Mouse (Mus musculus): ENCODE data around the gene Cnn2. TPM values are rescaled to one million over a fixed set of nuclear protein-coding genes. Genes with fewer than 3 reads are reported as not detected.
A peak's percentile ranks its signal among the peaks of the same experiment; 100 is the strongest.

Gene Cnn2
- total RNA-seq, 2 experiments from 2014 or later = 6.7 to 8.0 TPM

GRCm38 (mm10) chr10:79968181-79968580, 20.2 kb upstream of the Cnn2 start:
- no peak for DNase-seq (ENCODE audit: low spot score in 2 of 2)

DNA sequence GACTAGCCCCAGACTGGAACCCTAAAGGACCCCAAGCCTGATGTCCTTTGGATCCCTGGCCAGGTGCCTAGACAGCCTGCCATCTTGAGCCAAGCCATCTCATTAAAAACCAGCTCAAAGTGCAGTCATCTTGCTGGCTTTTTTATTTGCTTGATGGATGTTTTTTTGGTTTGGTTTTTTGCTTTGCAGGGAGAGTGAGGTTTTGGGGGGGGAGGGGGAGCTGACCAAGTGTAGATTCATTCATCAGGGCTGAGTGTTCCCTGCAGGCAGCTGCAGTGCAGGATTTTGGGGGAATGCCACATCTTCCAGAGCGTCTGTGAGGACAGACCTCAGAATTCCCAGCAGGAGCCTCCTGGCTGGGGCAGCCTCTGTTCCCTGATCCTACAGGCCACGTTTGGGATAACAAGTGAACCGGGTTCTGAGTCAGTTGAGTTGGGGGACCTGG, 19.2 kb upstream of the Cnn2 start:
- no peak for DNase-seq (ENCODE audit: low spot score in 2 of 2)

- DNase-seq (ENCODE audit: low spot score in 2 of 2) = no peak
These were observed 17.8 kb upstream of the Cnn2 start, which contains the start of gene Grin3b for GRCm38 (mm10) chr10:79970415-79971182. TSS of gene Grin3b (plus strand) at chr10:79970715.

DNA sequence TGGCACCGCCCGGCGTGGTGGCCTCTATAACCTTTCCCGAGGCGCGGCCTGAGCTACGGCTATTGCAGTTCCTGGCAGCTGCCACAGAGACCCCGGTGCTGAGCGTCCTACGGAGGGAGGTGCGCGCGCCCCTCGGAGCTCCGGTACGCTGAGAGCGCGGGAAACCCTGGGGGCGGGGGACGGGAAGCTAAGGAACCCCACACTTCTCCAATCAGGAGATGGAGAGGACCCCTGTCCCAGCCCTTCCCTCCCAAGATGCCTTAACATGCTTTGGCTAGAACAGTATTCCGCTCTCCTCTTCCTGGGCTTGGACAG, 17.2 kb upstream of the Cnn2 start:
- no peak for DNase-seq (ENCODE audit: low spot score in 2 of 2)

DNA sequence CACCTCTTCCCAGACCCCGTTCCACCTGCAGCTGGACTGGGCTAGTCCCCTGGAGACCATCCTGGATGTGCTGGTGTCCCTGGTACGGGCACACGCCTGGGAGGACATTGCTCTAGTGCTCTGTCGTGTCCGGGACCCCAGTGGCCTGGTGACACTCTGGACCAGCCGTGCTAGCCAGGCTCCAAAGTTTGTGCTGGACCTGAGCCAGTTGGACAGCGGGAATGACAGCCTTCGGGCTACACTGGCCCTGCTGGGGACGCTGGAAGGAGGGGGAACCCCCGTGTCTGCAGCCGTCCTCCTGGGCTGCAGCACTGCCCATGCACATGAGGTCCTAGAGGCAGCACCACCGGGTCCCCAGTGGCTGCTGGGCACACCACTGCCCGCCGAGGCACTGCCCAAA, 15.6 kb upstream of the Cnn2 start:
- no peak for DNase-seq (ENCODE audit: low spot score in 2 of 2)

DNA sequence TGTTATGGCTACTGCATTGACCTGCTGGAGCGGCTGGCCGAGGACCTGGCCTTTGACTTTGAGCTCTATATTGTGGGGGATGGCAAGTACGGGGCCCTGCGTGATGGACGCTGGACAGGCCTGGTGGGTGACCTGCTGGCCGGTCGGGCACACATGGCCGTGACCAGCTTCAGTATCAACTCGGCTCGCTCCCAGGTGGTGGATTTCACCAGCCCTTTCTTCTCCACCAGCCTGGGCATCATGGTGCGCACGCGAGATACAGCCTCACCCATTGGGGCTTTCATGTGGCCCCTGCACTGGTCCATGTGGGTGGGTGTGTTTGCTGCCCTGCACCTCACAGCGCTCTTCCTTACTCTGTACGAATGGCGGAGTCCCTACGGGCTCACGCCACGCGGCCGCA, 14.3 kb upstream of the Cnn2 start:
- no peak for DNase-seq (ENCODE audit: low spot score in 2 of 2)

DNA sequence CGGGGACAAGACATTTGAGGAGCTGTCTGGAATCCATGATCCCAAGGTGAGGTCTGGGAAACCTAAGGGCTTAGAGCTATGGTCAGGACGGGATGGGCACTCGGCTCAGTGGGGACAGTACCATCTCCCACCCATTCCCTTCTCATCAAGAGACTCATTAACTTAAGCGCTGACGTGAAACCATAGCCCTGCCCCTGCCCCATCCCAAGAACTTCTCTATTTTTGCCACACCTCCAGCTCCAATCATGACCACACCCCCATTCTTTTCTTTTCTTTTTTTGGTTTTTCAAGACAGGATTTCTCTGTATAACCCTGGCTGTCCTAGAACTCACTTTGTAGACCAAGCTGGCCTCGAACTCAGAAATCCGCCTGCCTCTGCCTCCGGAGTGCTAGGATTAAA, 13.7 kb upstream of the Cnn2 start:
- DNase-seq (ENCODE audit: low spot score in 2 of 2) = no peak

DNA sequence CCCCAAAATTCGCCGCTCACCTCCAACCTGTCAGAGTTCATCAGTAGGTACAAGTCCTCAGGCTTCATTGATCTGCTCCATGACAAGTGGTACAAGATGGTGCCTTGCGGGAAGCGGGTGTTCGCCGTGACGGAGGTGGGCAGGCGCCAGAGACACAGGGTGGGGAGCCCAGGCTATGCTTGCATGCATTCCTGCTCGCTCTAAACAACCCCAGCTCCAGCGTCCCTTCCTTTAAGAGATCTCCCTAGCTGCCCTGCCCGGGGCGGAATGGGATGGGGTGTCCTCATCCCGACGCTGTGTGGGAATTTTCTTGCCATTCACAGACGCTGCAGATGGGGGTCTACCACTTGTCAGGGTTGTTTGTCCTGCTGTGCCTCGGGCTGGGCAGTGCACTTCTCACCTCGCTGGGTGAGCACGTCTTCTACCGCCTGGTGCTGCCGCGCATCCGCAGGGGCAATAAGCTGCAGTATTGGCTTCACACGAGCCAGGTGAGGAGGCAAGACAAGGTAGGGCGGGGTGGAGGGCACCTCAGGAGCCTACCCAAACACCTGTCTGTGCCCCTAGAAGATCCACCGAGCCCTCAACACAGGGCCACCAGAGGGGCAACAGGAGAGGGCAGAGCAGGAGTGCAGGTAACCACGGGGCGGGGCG, 12.2 kb upstream of the Cnn2 start:
- no peak for DNase-seq (ENCODE audit: low spot score in 2 of 2)

- no peak for DNase-seq (ENCODE audit: low spot score in 2 of 2)
These were observed 11.7 kb upstream of the Cnn2 start for GRCm38 (mm10) chr10:79976722-79977107.

DNA sequence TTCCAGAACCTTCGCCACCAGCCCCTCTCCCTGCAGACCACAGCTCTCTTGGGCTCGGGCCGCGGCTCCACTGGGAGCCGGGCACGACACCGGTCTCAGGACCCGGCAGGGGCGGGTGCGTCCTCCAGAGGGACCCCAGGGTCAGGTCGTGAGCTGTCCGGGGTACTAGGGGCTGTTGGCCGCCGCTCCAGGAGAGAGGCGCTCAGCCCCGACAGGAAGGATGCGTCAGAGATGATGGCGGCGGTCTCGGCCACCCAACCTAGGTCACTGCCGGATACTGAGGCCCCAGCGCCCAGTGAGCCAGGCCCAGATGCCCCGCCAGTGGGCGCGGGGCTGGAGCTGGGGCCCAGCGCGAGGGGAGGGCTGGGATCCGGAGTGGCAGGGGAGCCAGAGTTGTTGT, 11.1 kb upstream of the Cnn2 start:
- DNase-seq (ENCODE audit: low spot score in 2 of 2) = no peak

- no peak for DNase-seq (ENCODE audit: low spot score in 2 of 2)
These were observed 10.3 kb upstream of the Cnn2 start for GRCm38 (mm10) chr10:79978061-79978460.

GRCm38 (mm10) chr10:79979401-79980155, 8.8 kb upstream of the Cnn2 start:
- no peak for DNase-seq (ENCODE audit: low spot score in 2 of 2)

DNA sequence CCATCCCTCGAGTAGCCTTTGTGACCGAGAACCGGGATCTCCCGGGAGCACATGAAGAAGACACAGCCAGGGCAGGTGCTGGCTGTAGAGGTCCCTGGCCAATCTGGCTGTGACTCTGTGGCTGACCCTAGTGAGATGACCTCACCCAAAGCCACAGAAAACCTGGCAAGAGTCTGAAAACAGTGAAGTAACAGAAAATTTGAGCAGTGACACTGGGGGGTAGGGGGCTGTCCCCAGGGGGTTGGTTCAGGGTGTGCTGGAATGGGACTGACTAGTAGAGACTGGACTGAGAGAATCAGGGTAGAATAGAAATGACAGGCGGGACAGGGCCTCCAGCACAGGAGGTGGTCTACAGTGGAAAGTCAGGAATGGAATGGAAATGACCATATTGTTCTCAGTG, 5.2 kb upstream of the Cnn2 start:
- DNase-seq (ENCODE audit: low spot score in 2 of 2) = no peak

DNA sequence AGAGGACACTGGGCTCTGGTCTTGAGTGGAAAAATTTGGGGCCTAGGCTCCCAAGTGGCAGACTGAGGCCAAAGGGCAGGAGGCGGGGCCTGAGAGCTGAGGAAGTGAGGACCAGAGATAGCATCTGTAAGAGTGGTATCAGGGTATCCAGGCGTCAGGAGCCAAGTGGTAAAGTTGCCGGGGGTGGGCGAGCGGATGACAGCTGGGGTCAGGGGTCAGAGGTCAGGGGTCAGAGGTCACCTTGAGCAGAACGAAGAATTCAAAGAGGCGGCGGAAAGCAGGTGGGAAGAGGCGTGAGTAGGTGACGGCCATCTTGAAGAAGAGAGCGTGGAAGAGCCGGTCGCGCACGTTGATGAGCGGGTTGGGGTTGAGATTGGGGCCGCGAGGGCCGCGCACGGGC, 4.7 kb upstream of the Cnn2 start:
- DNase-seq (ENCODE audit: low spot score in 2 of 2) = peak; percentile 57 to 68

DNA sequence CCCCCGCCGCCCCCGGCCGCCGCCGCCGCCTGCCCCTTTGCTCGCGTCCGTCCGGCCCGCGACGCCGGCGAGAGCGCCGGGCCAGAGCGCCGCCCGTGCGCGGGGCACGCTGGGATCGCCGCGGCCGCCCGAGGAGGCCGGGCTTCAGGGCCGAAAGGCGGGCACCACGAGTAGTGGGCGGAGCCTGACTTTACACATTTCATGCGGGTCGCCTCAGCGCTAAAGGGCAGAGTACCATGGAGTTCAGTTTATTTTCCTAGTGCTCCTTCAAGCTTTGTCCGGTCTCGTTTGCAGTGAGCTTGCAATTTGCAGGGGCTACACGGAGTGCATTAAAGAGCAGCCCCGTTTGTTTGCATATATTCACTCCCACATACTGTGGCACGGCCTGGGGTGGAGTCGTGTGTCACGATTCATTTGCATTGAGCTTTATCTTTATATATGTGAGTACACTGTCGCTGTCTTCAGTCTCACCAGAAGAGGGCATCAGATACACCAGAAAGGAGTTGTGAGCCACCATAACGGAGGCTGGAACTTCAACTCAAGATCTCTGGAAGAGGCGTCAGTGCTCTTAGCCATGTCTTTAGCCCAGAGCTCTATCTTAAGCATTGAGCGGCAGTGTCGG, 4.1 kb upstream of the Cnn2 start, which contains the start of gene Tmem259:
Gene Tmem259, minus strand, starts transcription at position 136 of the 622 bp plus-strand sequence.
- DNase-seq (ENCODE audit: low spot score in 2 of 2) = peak; percentile 81 to 89

- peak; percentile 89 to 96 for DNase-seq (ENCODE audit: low spot score in 2 of 2)
These were observed 3.5 kb upstream of the Cnn2 start for GRCm38 (mm10) chr10:79984871-79985270.

DNA sequence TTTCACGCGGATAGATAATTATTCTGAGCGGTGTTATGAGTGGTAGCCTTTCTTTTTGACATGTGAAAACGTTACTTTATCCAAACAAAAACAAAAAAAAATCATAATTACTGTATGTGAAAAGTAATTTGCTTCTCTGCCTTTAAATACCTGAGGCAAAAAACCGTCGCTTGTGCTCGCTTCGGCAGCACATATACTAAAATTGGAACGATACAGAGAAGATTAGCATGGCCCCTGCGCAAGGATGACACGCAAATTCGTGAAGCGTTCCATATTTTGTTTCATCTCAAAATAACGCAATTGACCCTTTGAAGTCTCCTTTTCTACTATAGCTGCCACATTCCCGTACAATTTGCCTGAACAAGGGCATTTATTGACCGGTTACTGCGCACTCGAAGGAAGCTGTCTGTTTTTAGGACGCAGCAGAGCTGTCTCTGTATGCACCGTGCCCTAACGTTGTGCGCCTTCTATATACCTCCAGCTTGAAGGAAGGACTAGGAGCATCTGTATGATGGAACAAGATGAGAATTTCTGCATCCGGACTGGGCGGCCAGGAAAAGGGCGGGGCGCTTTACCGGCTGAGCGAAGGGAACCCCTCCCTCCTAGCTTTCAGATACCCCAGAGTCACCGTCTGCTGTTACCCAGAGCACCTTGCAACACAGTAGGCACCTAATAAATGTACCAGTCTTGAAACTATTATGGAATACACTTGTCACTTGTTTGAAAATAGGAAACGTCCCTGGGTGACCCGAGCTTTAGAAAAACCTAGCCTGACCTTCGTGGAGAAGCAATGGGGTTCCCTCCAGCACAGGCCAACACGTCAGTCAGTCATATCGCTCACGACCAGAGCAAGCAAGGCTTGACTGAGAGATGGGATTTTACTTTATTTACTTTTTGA, 2.8 kb upstream of the Cnn2 start:
- DNase-seq (ENCODE audit: low spot score in 2 of 2) = peak; percentile 56 to 60

DNA sequence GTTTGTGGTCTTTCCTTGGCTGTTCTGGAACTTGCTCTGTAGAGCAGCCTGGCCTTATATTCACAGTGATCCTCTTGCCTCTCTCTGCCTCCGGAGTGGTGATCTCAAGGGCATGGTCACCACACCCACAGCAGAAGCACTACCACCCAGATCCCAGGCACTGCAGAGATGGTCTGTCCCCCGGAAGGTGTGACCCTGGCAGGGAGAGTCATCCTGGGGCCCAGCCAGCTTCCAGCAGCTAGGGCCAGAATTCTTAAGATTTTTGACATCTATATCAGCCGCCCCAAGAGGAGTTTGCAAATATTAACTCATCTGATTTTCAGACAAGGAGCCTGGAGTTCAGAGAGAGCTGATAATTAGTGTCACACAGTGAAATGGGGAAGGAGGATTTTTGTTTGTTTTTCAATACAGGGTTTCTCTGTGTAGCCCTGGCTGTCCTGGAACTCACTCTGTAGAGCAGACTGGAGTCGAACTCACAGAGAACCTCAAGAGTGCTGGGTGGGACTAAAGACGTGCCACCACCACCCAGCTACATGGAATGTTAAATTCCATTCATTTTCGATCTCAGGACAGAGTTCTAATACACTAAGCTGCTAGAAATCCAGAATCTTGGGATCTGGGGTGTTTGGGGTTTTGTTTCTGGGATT, 2.0 kb upstream of the Cnn2 start:
- no peak for DNase-seq (ENCODE audit: low spot score in 2 of 2)

- DNase-seq (ENCODE audit: low spot score in 2 of 2) = peak; percentile 80 to 89
These were observed 1.4 kb upstream of the Cnn2 start for GRCm38 (mm10) chr10:79986963-79987362.
